Mouse (Mus musculus): ENCODE measurements at regions not wholly inside any gene's neighbourhood (a gene's known extent, or its start where the extent isn't known, plus 50 kb on each side); places are given as distances from the start of the nearest gene placed in this dataset.

DNA sequence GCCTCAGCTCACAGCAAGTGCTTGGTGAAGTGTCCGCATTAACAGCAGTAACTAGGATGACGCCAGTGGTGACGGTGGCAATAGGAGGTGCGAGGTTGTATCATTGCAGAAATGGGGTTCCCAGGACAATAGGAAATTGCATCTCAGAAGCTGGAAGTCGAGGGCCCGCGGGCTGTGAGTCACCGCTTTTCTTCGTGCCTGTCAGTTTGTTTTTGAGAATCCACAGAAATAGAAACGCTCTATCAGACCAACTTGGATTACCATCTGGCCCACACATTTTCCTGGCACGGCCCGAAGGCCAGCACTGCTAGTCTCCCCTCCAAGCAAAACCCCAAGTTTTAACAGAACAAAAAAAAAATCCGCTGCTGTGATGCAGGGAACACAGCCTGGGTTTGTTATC, 395.1 kb upstream of the 3110018I06Rik start:
- no peak for TF ChIP-seq CTCF (IDR thresholded peaks at IDR 0.05; ENCODE audit: low read depth)
- TF ChIP-seq EP300 (IDR thresholded peaks at IDR 0.05; ENCODE audit: low read depth), result no peak

All from liver, postnatal 0 days (tissue).